Mouse (Mus musculus): ENCODE results near the gene Zglp1.

DNA sequence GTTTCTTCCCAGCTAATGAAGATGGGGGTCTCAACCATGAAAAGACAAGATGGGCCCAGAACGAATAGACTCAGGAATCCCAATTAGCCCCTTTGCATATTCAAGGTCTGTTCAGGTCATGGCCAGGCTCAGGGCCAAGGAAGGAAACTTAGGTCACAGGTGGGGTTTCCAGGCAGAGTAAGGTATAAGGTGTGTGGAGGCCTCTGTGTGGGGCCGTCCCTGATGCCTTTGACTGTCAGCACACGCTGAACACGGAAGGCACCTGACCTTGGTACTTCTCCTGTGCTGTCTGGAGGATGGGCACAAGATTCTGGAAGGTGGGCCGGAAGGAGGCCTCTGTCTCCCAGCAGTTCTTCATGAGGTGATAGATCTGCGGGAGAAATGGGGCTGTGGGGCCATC is 37.9 kb upstream of the Zglp1 start:
- TF ChIP-seq POLR2A (IDR thresholded peaks at IDR 0.05; ENCODE audit: low read depth, low read length) (no peak), CTCF (IDR thresholded peaks at IDR 0.05; ENCODE audit: extremely low read depth, insufficient read depth, insufficient read length, insufficient replicate concordance) (no peak)
